Mouse (Mus musculus): ENCODE measurements around the gene Mthfd1l.
"Not testable (repeated sequence)": the region's sequence is repeated elsewhere in the genome, so short reads cannot be mapped to it uniquely, and the experiment has no call there.

Gene Mthfd1l

DNA sequence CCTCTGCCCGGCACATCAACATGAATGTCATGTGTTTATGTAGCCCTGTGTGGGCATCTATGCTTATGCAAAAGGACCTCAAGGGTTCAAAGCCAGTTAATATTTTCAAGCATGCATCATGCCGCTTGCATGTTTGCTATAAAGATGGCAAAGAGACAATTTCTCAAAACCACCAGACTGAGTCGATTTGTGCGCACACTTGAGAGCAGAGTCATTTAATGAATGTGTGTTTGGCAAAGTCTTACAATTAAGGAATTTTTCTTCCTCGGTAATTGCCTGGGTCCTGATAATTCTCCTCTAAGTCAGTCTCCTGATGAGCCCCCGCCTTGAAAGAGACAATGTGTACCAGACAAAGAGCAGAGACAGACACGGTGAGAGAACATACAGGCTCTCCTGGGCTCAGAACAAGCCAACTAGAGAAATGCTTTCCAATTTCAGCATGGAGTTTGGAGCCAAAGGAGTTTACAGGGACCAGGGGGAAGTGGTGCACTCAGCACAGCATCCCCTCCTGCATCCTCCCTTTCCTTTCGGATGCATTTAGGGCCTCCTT is 186.7 kb downstream of the Mthfd1l start:
- DNase-seq = no peak

DNA sequence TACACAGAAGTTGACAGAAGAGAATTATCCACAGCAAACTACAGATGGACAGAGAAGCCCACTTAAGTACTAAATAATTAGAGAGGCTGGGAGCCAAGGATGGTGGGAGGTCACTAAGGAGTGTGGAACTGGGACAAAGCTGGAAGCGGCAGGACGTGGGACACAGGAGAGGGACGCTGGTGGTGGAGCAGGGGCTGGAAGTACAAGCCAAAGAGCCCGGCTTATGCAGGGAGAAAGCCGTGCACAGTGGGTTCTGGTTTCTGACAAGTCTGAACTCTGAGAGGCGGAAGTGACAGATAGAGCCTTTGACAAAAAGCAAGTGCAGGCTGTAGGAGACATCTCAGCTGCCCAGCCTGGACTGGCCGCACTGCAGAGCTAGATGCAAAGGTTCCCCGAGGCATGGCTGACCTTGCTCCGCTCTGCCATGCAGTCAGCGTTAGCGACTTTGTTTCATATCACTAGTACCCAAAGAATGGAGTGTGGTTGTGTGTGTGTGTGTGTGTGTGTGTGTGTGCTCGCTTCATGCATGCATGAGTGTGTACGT is 187.4 kb downstream of the Mthfd1l start:
- no peak for DNase-seq

DNA sequence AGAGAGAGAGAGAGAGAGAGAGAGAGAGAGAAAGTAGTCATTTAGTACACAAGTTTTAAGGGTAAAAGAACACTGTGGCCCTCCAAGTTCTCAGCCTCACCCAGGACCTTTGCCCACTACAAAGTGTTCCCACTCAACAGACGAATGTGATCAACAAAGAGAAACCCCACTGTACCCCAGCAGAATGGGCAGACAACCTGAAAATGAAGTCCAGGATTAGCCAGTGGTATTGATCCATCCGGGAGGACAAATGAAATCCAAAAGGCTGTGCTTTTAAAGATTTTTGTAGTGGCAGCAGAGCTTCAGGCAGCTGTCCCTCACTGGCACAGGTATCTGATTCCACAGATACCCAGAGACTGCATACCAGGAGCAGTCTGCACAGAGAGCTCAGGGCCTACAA is 189.1 kb downstream of the Mthfd1l start:
- DNase-seq = peak in 1 of 2 experiments; percentile 19

DNA sequence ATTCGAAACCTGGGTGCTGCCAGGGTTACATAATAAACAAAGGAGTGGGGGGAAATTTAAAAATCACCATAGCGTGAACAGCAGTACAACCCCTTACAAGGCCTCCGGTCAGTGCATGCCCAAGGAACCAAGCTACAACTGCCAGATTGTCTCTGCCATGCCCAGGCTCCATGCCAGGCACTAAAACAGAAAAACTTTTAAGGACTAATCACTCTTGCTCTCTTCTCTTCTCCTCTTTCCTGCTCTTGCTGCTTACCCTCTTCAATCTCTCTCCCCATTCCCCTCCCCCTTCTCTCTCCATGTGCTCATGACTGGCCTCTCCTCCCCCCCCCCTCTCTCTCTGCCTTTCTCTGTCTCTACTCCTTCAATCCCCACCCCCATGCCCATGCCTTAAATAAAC is 190.1 kb downstream of the Mthfd1l start:
- DNase-seq = no peak

DNA sequence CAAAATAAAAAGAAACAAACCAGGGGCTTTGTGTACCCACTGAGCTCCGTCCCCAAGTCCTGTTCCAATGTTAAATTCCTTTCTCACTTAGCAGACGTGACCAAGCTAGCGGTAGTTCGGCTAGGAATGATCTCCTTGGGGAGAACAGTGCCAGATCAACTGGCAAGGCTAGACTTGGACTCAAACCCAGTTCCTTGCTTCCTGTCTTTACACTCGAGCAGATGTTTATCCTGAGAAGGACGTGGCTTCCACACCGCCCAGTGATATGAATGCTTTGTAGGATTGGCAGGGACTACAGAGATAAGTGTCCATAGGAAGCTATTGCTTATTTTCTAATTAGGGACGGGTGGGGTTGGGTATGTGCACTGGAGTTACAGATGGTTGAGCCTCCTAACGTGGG is 191.8 kb downstream of the Mthfd1l start:
- peak; percentile 36 to 45 for DNase-seq

DNA sequence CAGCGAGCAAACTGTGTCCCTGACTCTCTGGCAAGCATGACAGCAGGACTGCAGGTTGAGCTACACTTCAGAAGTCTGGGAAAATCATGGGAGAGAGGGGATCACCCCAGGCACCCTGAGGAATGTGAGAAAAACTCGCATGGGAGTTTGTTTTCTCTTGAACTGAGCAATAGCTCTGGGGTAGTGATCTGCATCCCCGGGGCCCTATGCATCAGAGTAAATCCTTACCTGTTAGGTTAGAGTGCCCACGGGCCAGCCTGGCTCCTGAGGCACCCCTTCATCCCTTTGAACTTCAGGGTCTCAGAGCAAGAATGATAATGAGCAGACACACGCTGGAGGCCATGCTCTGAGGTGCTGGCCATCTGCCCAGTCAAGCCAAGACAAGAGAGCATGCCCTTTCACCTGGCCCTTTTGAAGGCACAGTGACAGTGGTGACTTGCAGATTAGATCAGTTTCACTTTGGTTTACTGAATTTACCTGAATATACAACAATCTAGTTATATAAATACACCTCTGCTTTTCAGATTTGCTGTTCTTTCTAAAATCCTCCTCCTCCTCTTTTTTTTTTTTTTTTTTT is 195.4 kb downstream of the Mthfd1l start:
- DNase-seq = no peak

DNA sequence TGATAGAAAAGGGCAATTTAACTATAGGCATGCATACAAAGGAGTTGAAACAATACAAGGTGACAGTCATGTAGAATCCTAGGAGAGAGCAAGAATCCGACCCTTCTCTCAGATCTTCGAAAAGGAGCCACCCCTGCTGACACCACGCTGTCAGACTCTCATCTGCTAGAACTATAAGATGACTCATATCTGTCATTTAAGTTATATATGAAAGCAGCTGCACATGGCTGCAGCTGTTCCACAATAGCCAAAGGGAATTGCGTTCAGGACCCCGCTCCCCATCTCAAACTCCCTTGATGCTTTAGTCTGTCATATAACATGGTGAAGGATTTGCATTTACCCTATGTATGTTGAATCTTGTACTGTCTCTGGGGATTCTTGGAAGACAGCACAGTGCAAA is 201.3 kb downstream of the Mthfd1l start:
- no peak for DNase-seq

DNA sequence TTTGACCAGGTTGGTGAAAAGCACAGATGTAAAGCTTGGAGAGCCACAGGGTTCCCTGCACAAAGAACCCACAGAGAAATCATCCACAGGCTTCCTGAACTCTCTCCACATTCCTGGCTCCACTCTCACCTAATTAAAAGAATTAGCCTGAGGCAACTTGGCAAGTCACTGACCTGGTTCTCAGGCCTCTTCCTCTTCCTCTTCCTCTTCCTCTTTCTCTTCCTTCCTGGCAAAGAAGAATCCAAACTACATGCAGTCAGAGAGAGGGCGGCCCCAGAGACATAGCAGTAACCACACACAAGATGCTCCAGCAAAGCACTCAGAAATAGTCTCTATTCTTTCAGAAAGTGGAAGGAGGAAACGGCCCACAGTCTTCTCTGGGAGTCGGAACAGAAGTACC is 201.8 kb downstream of the Mthfd1l start:
- DNase-seq = no peak

DNA sequence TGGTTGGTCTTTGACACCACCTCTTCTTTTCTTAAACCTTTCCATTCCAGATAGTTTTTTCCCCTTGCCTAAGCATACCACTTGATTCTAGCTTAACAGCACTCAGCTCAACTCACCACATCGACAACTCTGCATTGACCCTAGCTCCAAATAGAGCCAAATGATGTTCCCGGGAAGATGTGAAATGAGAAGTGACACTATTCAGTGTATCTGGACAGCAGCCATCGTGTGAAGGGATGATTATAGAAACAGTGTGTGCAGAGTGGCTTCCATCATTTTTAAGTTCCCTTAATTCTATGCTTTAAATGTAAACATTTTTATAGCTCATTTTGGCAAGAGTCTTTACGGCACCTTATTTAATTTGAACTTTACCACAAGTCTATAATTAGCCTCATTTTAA is 204.4 kb downstream of the Mthfd1l start:
- no peak for DNase-seq

DNA sequence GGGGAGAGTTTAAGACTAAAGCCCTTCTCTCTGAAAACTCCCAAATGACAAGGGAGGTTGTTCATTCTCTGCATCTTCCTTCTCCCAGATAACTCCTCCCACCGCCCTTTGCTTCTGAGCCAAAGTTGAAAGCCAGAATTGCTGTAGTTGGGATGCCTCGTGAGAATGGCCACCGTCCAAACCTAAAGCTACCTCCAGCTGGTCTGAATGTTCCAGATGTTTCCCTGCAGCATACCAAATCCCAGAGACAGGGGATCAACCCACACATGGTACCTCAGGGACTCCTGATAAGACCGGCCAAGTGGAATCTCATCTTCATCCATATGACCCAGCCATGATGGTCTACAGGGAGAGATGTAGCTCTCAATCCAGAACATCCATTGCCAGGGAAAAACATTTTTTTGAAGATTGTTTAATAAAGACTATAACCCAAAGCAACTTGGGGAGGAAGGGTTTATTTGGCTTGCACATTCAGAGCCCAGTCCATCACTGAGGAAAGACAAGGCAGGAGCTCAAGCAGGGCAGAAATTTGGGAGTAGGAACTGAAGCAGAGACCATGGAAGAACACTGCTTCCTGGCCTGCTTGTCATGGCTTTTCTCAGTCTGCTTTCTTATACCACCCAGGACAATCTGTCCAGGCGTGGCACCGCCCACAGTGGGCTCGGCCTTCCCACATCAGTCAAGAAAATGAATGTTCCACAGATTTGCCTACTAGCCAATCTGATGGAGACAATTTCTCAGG is 206.3 kb downstream of the Mthfd1l start:
- no peak for DNase-seq

DNA sequence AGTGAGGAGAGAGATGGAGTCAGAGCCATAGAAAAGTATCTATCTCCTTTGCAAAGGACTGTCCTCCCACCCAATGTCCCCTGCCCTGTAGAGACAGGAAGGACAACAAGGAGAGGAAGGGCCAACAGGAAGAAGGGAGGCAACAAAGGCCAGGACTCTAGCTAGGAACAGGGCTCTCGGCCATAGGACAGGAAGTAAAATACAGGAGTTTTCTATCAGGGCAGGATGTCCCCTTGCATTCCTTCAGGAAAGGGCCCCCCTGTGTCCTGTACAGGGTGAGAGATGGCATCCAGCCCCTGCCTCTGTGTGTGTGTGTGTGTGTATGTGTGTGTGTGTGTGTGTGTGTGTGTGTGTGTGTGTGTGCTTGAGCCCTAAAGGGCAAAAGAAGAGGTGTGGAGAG is 209.0 kb downstream of the Mthfd1l start:
- DNase-seq = no peak

DNA sequence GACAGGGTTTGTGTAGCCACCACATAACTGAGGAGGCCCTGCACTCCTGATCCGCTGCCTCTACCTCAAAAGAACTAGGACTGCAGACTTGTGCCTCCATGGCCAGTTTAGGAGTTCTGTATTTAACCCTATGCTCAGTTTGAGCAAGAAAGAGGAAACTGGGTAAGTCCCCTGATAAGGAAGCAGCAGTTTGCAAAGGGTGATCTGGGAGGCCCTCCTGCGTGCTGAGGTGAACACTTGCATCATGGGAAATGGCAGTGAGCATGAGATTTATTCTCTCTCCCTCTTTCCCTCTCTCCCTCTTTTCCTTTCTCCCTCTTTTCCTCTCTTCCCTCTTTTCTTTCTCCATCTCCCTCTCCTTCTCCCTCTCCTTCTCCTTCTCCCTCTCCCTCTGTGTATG is 209.5 kb downstream of the Mthfd1l start:
- DNase-seq = no peak

DNA sequence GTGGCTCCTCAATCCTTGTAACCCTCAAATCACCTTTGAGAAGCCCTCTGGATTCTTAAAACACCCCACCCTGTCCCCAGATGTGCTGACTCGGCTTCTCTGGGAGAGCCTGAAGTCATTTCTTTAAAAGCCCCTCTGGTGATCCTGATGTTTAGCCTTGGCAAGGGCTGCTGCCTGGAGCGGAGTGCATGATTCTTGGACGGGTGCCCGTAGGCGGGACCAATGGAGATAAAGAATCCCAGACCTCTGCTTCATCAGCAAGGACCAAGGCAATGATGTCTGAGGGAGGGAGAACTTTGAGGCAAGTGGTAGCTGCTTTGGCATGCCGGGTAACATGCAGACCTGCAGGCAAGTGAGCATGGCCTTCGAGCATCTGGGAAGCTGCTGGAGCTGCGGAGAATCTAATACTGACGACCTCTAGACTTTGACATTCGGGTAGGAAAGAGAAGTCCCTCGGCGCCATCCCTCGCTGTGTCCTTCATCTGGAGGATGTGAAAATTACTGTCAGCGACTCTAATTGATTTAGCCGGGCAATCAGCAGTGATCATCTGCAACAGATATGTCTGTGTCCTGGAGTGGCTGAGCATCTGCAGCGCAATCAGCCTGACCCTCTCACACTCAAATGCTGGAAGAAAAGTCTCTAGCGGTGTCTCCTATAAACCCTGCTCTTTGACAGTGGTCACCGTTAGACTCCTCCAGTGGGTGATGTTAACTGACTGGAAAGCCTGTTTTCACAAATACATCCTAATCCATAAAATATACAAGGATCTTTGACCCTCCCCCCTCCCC is 215.9 kb downstream of the Mthfd1l start:
- peak; percentile 36 to 46 for DNase-seq

DNA sequence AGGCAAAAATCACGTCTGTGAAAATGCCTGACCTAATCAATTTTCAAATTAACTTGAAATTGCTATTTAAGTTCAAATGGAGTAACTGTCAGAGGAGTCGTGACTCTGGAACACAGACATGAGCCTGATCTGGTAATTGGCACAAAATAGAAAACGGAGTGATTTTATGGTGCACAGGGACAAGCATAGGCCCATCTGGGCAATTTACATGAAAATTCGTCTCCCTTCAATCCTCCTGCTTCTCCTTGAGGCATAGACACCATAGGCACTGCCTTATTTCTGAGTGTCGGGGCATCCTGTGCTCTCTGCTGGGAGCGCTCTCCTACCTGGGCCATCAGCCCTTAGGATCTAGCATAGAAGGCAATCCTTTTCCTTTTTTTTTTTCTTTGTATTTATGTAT is 216.5 kb downstream of the Mthfd1l start:
- DNase-seq = no peak

DNA sequence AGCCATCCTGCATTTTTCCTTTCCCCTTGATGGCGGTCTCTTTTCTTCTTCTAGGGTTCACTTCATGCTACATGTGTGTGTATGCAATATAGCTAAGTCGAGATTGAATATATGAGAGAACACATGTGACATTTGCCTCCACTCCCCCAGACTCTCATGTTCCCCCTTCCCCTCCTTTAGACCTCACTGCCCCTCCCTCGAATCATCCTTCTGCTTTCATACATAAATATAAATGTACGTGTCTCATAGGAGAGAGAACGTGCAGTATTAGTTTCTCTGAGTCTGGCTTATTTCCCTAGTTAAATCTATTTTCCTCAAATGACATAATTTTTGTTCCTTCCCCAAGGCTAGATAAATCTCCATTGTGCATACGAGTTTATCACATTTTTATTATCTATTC is 226.1 kb downstream of the Mthfd1l start:
- DNase-seq = no peak

DNA sequence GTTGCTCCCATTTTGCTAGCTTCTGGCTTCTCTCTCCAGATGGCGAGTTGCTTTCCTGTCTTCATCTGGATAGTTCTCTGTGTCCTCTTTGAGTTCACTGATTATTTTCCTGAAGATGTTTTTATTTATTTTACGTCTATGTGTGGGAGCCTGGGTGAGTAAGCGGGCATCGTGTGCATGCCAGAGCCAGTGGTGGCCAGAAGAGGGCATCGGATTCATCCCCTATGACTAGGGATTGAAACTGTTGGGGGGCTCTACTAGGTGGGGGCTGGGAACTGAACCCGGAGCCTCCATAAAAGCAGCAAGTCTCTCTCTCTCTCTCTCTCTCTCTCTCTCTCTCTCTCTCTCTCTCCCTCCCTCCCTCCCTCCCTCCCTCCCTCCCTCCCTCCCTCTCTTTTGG is 227.0 kb downstream of the Mthfd1l start:
- no peak for DNase-seq

DNA sequence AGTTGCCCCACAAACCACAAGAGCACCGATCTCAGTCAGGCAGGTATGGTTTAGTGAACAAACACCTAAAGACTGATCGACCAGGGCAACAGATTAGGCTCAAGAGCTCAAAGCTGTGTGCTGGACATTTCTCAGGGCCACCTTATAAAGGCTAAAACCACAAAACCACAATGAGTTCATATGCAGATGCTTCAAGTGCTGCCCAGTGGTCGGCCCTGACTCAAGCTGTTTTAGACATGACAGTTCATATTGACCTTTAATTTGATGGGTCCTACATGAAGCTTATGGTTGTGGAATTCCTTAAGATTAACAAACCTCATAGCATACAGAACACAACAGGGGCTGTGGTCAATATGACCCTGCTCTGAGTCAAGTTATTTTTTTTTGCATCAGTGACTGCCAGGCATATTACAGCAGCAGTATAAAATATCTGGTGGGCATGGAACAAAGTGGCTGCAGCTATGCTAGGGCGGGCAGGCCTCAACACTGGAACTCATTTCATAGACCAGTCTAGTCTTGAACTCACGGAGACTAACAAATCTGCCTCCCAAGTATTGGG is 227.7 kb downstream of the Mthfd1l start:
- DNase-seq = no peak

DNA sequence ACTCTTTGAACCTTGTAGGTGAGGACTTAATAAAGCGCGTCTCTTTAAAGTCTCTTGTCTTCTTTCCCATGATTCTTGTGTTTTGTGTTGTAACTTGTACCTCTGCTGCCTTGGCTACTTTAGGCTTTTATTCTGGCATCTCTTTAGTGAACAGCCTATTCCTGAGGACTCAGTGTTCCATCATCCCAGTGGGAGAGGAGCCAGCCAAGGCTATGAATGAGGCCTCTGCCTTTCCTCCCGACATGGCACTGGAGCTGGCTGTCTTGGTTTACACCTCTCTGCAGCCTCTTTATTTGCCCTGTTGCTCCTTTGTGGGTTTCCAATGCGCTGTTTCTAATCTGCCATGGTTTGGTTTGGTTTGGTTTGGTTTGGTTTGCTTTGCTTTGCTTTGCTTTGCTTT is 228.2 kb downstream of the Mthfd1l start:
- DNase-seq = no peak

DNA sequence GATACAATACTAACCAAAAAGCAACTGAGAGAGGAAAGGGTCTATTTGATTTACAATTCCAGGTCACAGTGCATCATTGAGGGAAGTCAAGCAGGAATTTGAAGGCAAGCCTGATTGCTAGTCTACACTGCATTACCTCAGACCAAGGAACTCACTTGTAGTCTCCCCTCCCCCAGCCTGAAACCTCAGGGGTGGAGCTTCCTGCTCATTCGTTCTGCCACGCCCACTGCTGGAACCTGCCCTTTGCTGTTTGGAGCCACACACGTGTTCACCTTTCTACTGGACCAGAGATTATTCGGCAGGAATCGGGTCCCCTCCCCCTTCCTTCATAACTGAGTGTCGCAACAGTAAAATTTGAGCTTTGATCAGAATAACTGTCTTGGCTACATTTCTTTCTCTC is 230.7 kb downstream of the Mthfd1l start:
- not testable (repeated sequence) for DNase-seq

DNA sequence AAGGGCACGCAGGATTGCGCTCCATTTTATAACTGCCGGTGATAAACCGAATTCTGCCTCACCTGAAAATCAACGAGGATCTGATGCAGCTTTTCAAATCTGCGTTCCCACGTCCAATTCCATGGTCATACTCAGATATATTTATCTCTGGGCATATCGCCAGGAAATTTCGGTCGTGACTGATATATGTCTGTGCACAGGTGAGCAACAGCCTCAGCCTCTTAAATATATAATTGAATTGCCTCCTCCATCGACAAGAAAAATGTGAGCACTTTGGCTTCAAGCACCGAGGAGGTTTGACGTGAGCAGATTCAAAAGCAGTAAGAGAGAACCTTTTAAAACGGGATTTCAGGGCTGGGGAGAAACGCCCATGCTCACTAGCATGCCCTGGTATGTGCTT is 236.1 kb downstream of the Mthfd1l start:
- DNase-seq = no peak

DNA sequence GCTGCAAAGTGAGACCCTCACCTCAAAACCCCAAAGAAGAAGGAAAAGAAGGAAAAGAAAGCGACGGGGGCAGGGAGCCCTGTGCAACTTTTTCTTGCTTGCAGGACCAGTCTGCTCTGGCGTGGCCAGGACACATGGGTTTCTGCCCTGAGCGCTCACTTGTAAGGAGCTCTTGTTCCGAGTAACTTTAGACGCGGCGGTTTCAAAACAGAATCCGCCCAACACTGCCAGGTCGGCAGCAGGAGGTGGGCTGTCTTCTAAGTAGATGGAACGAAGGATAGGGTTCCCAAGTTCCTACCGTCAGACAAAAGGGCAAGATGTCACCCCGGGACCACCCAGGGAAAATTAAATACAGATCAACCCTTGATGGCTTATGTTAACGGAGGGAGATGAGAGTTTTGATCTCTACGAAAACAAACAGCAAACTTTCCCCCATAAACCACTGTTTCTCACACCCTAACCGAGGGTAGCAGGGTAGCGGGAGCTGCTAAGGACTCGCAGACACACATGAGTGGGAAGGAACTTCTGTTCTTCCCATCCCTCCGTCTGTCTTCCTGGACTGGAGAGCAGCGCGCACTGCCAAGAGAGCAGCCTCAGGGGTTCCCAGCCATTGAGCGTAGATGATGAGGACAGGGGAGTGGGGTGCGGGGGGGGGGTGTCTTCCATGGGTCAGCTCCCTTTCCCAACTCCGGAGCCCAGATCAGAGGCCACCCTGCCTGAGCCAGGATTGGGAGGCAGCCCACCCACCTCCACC is 237.6 kb downstream of the Mthfd1l start:
- no peak for DNase-seq

DNA sequence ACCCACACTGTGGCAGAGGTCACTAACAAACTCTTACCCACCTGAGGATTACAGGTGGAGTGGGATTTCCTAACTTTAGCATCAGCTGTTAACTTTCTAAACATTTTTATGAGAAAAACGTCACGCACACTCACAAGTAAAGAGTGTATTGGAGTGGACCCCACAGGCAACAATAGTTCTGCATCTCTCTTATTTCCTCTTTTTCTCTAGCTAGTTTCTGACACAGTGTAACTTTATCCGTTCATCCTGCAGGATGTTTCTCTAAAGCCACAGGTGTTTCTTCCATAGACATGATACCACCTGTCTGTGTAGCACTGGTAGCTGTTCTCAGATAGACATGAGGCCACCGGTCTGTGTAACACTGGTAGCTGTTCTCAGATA is 238.1 kb downstream of the Mthfd1l start:
- no peak for DNase-seq
